ENCODE assay signal across 8 mouse cellular contexts in genomic region chr1:23320591-23321195, GRCm38 (mm10).
A peak's percentile ranks its signal among the peaks of the same experiment; 100 is the strongest.
DNase-seq lines count a peak whose midpoint lies in the region; ATAC-seq and TF ChIP-seq lines count a peak whose summit lies in the region.

No protein-coding gene starts in this region.

- no peak for TF ChIP-seq EP300 in liver, postnatal 0 days (IDR thresholded peaks at IDR 0.05; ENCODE audit: low read depth)

- ATAC-seq in heart, embryonic 13.5 days (ENCODE audit: extremely low read depth, insufficient number of reproducible peaks, low FRiP score, low TSS enrichment) = no peak
- ATAC-seq in liver, postnatal 0 days = peak; percentile 51
- ATAC-seq in liver, embryonic 12.5 days = no peak
- 0 out of 2 replicates have a peak, but pooled peaks have one; percentile 26 for ATAC-seq in hindbrain, embryonic 12.5 days (ENCODE audit: low FRiP score)
- no peak for ATAC-seq in activated CD4-positive, CD25-positive, alpha-beta regulatory T cell, adult 4 months

- peak overlapping the region; percentile 63 for H3K4me2 ChIP-seq in heart, embryonic 13.5 days
- no peak overlapping the region for H3K4me2 ChIP-seq in liver, postnatal 0 days (ENCODE audit: low read depth, low read length)
- no peak overlapping the region for H3K4me2 ChIP-seq in liver, embryonic 12.5 days
- H3K4me2 ChIP-seq in hindbrain, embryonic 12.5 days (replicated peaks) = no peak overlapping the region

- H3K27ac ChIP-seq in heart, embryonic 13.5 days (replicated peaks) = peak overlapping the region; percentile 37
- H3K27ac ChIP-seq in liver, postnatal 0 days (ENCODE audit: low read depth) = no peak overlapping the region
- no peak overlapping the region for H3K27ac ChIP-seq in liver, embryonic 12.5 days
- H3K27ac ChIP-seq in hindbrain, embryonic 12.5 days = no peak overlapping the region

- no peak for DNase-seq in heart, postnatal 4 days
- no peak for DNase-seq in liver, postnatal 0 days
- peak; percentile 32 for DNase-seq in lung, postnatal 36 days
- no peak for DNase-seq in frontal cortex, postnatal 10 days (ENCODE audit: low spot score in 2 of 2)

- no peaks in the 10 kb centered on the region for H3K9me3 ChIP-seq in heart, embryonic 13.5 days
- no peaks in the 10 kb centered on the region for H3K9me3 ChIP-seq in liver, postnatal 0 days (ENCODE audit: low read length)
- no peaks in the 10 kb centered on the region for H3K9me3 ChIP-seq in liver, embryonic 12.5 days (replicated peaks)
- H3K9me3 ChIP-seq in hindbrain, embryonic 12.5 days (replicated peaks) = no peaks in the 10 kb centered on the region

- H3K27me3 ChIP-seq in heart, embryonic 13.5 days (replicated peaks) = no peaks in the 10 kb centered on the region
- no peaks in the 10 kb centered on the region for H3K27me3 ChIP-seq in liver, postnatal 0 days (ENCODE audit: insufficient read depth, low read length)
- H3K27me3 ChIP-seq in liver, embryonic 12.5 days (replicated peaks) = 0 out of 2 replicates have a peak, but pooled peaks cover 6% of the 10 kb centered on the region
- H3K27me3 ChIP-seq in hindbrain, embryonic 12.5 days = no peaks in the 10 kb centered on the region

- H3K4me3 ChIP-seq in heart, embryonic 13.5 days = no peak overlapping the region
- no peak overlapping the region for H3K4me3 ChIP-seq in liver, postnatal 0 days (ENCODE audit: low read depth, low read length)
- no peak overlapping the region for H3K4me3 ChIP-seq in liver, embryonic 12.5 days
- H3K4me3 ChIP-seq in hindbrain, embryonic 12.5 days = no peak overlapping the region

- no peak for TF ChIP-seq CTCF in liver, postnatal 0 days (IDR thresholded peaks at IDR 0.05; ENCODE audit: low read depth)

- peaks cover 11% of the 10 kb centered on the region; the same call in 1 of the 2 replicates for H3K4me1 ChIP-seq in heart, embryonic 13.5 days
- no peaks in the 10 kb centered on the region for H3K4me1 ChIP-seq in liver, postnatal 0 days (ENCODE audit: insufficient read depth)
- H3K4me1 ChIP-seq in liver, embryonic 12.5 days = 0 out of 2 replicates have a peak, but pooled peaks cover 5% of the 10 kb centered on the region
- H3K4me1 ChIP-seq in hindbrain, embryonic 12.5 days = 0 out of 2 replicates have a peak, but pooled peaks cover 4% of the 10 kb centered on the region

- H3K36me3 ChIP-seq in heart, embryonic 13.5 days = no peaks in the 10 kb centered on the region
- H3K36me3 ChIP-seq in liver, postnatal 0 days (replicated peaks; ENCODE audit: insufficient read depth, low read length) = no peaks in the 10 kb centered on the region
- H3K36me3 ChIP-seq in liver, embryonic 12.5 days = no peaks in the 10 kb centered on the region
- H3K36me3 ChIP-seq in hindbrain, embryonic 12.5 days = no peaks in the 10 kb centered on the region

- WGBS in heart, embryonic 13.5 days = 86% methylated on average over 7 of the region's 7 CpGs
- WGBS in liver, postnatal 0 days (ENCODE audit: insufficient replicate concordance) = 71% methylated on average over 7 of the region's 7 CpGs
- 73% methylated on average over 7 of the region's 7 CpGs for WGBS in liver, embryonic 12.5 days (ENCODE audit: insufficient replicate concordance)
- WGBS in hindbrain, embryonic 12.5 days = 87% methylated on average over 7 of the region's 7 CpGs

- H3K9ac ChIP-seq in heart, embryonic 13.5 days = no peak overlapping the region
- no peak overlapping the region for H3K9ac ChIP-seq in liver, postnatal 0 days (replicated peaks)
- H3K9ac ChIP-seq in liver, embryonic 12.5 days = no peak overlapping the region
- H3K9ac ChIP-seq in hindbrain, embryonic 12.5 days = no peak overlapping the region

Comparison
In these comparisons a context has a peak if more than half of its experiments do, and no peak if none do; other contexts are left out.
1. ATAC-seq: peak in liver, postnatal 0 days (single experiment) and hindbrain, embryonic 12.5 days (single experiment); none in heart, embryonic 13.5 days (single experiment), liver, embryonic 12.5 days (single experiment) and activated CD4-positive, CD25-positive, alpha-beta regulatory T cell, adult 4 months (single experiment).